Mouse (Mus musculus): ENCODE results near the gene Csf2. TPM values are rescaled to one million over a fixed set of nuclear protein-coding genes. Genes with fewer than 3 reads are reported as not detected.

The Csf2 gene
- polyA plus RNA-seq, 1 experiment = not detected

DNA sequence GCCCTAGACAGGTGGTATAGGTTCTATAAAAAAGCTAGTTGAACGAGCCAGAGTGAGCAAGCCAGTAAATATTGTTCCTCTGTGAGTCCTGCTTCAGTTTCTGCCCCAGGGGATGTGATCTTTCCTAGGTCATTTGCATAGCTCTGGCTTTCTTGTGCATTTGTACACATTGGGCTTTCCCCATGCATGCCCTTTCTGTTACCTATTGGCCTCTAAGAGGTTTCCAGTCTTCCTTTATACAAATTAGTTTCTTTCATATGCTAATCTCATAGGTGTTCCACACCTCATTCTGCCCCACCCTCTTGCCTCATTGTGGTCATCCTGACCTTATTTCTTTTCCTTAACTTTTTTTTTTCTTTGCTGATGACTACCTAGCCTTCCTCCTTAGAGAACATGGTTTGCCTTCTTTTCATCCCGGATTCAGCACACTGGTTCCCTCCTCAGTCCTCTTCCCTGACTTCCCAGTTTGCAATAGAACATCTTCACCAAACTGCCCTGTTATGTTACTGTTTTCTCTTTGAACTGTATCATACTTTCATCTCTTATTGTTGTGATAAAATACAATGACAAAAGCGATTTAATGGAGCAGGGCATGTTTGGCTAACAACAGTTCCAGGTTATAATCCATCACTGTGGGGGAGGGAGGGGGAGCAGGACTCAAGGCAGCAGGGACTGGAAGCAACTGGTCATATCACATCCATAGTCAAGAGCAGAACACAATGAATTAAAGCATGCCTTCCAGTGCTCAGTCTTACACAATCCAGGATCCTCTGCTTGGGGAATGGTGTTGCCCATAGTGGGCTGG is 47.4 kb downstream of the Csf2 start:
- Histone ChIP-seq H3K27me3 (ENCODE audit: control insufficient read depth, insufficient read depth, low read length, poor library complexity, severe bottlenecking) (no peaks in the 10 kb centered on the region), H3K9me3 (replicated peaks; ENCODE audit: control insufficient read depth, insufficient read depth, low read length, poor library complexity, severe bottlenecking) (no peaks in the 10 kb centered on the region), H3K9ac (ENCODE audit: low read depth, poor library complexity, severe bottlenecking) (no peak overlapping the region), H3K4me3 (ENCODE audit: low read depth, low read length) (no peak overlapping the region), H3K4me1 (ENCODE audit: control insufficient read depth, insufficient read depth, low read length) (peaks cover 4% of the 10 kb centered on the region), H3K36me3 (ENCODE audit: control insufficient read depth, insufficient read depth, low read length, poor library complexity, severe bottlenecking) (no peaks in the 10 kb centered on the region), H3K27ac (ENCODE audit: insufficient read depth, low read length) (peak overlapping the region; percentile 64; the same call in 1 of the 2 replicates)
- TF ChIP-seq POLR2A (IDR thresholded peaks at IDR 0.05; ENCODE audit: insufficient read depth, low read length) (no peak), EP300 (IDR thresholded peaks at IDR 0.05; ENCODE audit: insufficient read depth, low read depth, low read length) (no peak), CTCF (IDR thresholded peaks at IDR 0.05; ENCODE audit: low read depth, low read length) (no peak)

DNA sequence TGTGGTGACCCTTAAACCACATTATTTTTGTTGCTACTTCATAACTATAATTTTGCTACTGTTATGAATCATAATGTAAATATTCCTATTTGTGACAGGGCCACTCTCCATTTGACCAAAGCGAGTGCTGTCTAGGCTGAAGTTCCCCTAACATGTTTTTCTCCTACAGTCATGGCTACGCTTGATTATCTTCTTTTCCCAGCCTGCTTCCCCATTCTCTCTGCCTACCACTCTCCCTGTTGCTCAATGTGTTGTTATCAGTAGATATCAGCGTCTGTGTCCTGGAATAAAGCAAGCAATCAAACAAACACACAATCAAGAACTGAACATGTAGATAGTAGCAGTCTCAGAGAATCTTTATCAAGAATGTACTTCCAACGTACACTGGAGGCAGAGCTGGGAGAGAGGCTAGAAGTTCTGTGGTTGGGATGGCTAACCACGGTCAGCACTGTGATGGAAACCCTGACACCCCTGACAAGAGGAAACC is 48.1 kb downstream of the Csf2 start:
- no peaks in the 10 kb centered on the region for H3K9me3 ChIP-seq (replicated peaks; ENCODE audit: control insufficient read depth, insufficient read depth, low read length, poor library complexity, severe bottlenecking)
- TF ChIP-seq POLR2A (IDR thresholded peaks at IDR 0.05; ENCODE audit: insufficient read depth, low read length) (no peak), EP300 (IDR thresholded peaks at IDR 0.05; ENCODE audit: insufficient read depth, low read depth, low read length) (no peak), CTCF (IDR thresholded peaks at IDR 0.05; ENCODE audit: low read depth, low read length) (no peak)
- no peaks in the 10 kb centered on the region for H3K27me3 ChIP-seq (ENCODE audit: control insufficient read depth, insufficient read depth, low read length, poor library complexity, severe bottlenecking)
- H3K4me1 ChIP-seq (ENCODE audit: control insufficient read depth, insufficient read depth, low read length) = peaks cover 4% of the 10 kb centered on the region
- H3K27ac ChIP-seq (ENCODE audit: insufficient read depth, low read length) = peak overlapping the region; percentile 64; the same call in 1 of the 2 replicates
- no peaks in the 10 kb centered on the region for H3K36me3 ChIP-seq (ENCODE audit: control insufficient read depth, insufficient read depth, low read length, poor library complexity, severe bottlenecking)
- no peak overlapping the region for H3K9ac ChIP-seq (ENCODE audit: low read depth, poor library complexity, severe bottlenecking)
- no peak overlapping the region for H3K4me3 ChIP-seq (ENCODE audit: low read depth, low read length)

Other genes starting within 250 kb of the Csf2 start
- gene Slc22a4, start 221.6 kb downstream of the Csf2 start, polyA plus RNA-seq (2011; ENCODE audit: insufficient read depth, insufficient read length, low read depth, missing spikeins) = 0.41 TPM in 1 of 2 replicates, not detected in the other
- 8.7 and 13.0 TPM in 2 replicates for gene Pdlim4, start 180.7 kb downstream of the Csf2 start, polyA plus RNA-seq (2011; ENCODE audit: insufficient read depth, insufficient read length, low read depth, missing spikeins)
- 16.6 and 25.5 TPM in 2 replicates for gene P4ha2, start 149.6 kb downstream of the Csf2 start, polyA plus RNA-seq (2011; ENCODE audit: insufficient read depth, insufficient read length, low read depth, missing spikeins)
- not detected in 2 replicates for gene Il3, start 17.6 kb upstream of the Csf2 start, polyA plus RNA-seq (2011; ENCODE audit: insufficient read depth, insufficient read length, low read depth, missing spikeins)
- gene Acsl6, start 54.1 kb upstream of the Csf2 start, polyA plus RNA-seq (2011; ENCODE audit: insufficient read depth, insufficient read length, low read depth, missing spikeins) = 3.1 and 3.4 TPM in 2 replicates
- gene Meikin, start 121.0 kb upstream of the Csf2 start, polyA plus RNA-seq (2011; ENCODE audit: insufficient read depth, insufficient read length, low read depth, missing spikeins) = not detected in 2 replicates
- 33.2 TPM in 2 replicates for gene Fnip1, start 188.5 kb upstream of the Csf2 start, polyA plus RNA-seq (2011; ENCODE audit: insufficient read depth, insufficient read length, low read depth, missing spikeins)